Mouse (Mus musculus): ENCODE measurements around the gene Cpe. TPM values are rescaled to one million over a fixed set of nuclear protein-coding genes. Genes with fewer than 3 reads are reported as not detected.

Gene Cpe
- polyA plus RNA-seq, 1 experiment from 2014 or later: 3.9 TPM

- H3K4me1 ChIP-seq (replicated peaks): no peaks in the 10 kb centered on the region
- H3K27ac ChIP-seq (replicated peaks): no peak overlapping the region
- no peak overlapping the region for H3K4me2 ChIP-seq
- no peak overlapping the region for H3K9ac ChIP-seq
- H3K9me3 ChIP-seq (replicated peaks): no peaks in the 10 kb centered on the region
- ATAC-seq (ENCODE audit: insufficient read depth): no peak
- no peaks in the 10 kb centered on the region for H3K36me3 ChIP-seq (replicated peaks)
- H3K27me3 ChIP-seq: no peaks in the 10 kb centered on the region
- no peak overlapping the region for H3K4me3 ChIP-seq (replicated peaks)
- WGBS (ENCODE audit: insufficient replicate concordance): 59% methylated on average over 11 of the region's 11 CpGs
These were observed 81.5 kb downstream of the Cpe start for GRCm38 (mm10) chr8:64611210-64611974.

- Histone ChIP-seq H3K4me3 (replicated peaks) (no peak overlapping the region), H3K27ac (replicated peaks) (no peak overlapping the region), H3K27me3 (no peaks in the 10 kb centered on the region), H3K36me3 (replicated peaks) (no peaks in the 10 kb centered on the region), H3K4me2 (no peak overlapping the region), H3K4me1 (replicated peaks) (no peaks in the 10 kb centered on the region), H3K9ac (no peak overlapping the region), H3K9me3 (replicated peaks) (no peaks in the 10 kb centered on the region)
- WGBS (ENCODE audit: insufficient replicate concordance): 75% methylated on average over 16 of the region's 16 CpGs
- ATAC-seq (ENCODE audit: insufficient read depth): no peak
These were observed 83.9 kb downstream of the Cpe start for GRCm38 (mm10) chr8:64608931-64609330.

GRCm38 (mm10) chr8:64606015-64606414 lies 86.8 kb downstream of the Cpe start:
- no peak for ATAC-seq (ENCODE audit: insufficient read depth)
- no peaks in the 10 kb centered on the region for H3K4me1 ChIP-seq (replicated peaks)
- no peaks in the 10 kb centered on the region for H3K27me3 ChIP-seq
- no peak overlapping the region for H3K4me3 ChIP-seq (replicated peaks)
- H3K36me3 ChIP-seq (replicated peaks): no peaks in the 10 kb centered on the region
- H3K4me2 ChIP-seq: no peak overlapping the region
- 78% methylated on average over 5 of the region's 5 CpGs for WGBS (ENCODE audit: insufficient replicate concordance)
- H3K27ac ChIP-seq (replicated peaks): no peak overlapping the region
- no peaks in the 10 kb centered on the region for H3K9me3 ChIP-seq (replicated peaks)
- no peak overlapping the region for H3K9ac ChIP-seq

GRCm38 (mm10) chr8:64598206-64598605 lies 94.6 kb downstream of the Cpe start:
- Histone ChIP-seq H3K9me3 (replicated peaks) (no peaks in the 10 kb centered on the region), H3K4me2 (no peak overlapping the region), H3K27ac (replicated peaks) (no peak overlapping the region), H3K4me3 (replicated peaks) (no peak overlapping the region), H3K36me3 (replicated peaks) (no peaks in the 10 kb centered on the region), H3K4me1 (replicated peaks) (no peaks in the 10 kb centered on the region), H3K9ac (no peak overlapping the region), H3K27me3 (no peaks in the 10 kb centered on the region)
- ATAC-seq (ENCODE audit: insufficient read depth): no peak
- WGBS (ENCODE audit: insufficient replicate concordance): 57% methylated on average over 4 of the region's 4 CpGs

GRCm38 (mm10) chr8:64597042-64597970 lies 95.5 kb downstream of the Cpe start:
- no peak overlapping the region for H3K4me2 ChIP-seq
- H3K4me1 ChIP-seq (replicated peaks): no peaks in the 10 kb centered on the region
- H3K4me3 ChIP-seq (replicated peaks): no peak overlapping the region
- no peak overlapping the region for H3K9ac ChIP-seq
- 28% methylated on average over 21 of the region's 21 CpGs for WGBS (ENCODE audit: insufficient replicate concordance)
- no peak overlapping the region for H3K27ac ChIP-seq (replicated peaks)
- H3K9me3 ChIP-seq (replicated peaks): no peaks in the 10 kb centered on the region
- H3K27me3 ChIP-seq: no peaks in the 10 kb centered on the region
- no peaks in the 10 kb centered on the region for H3K36me3 ChIP-seq (replicated peaks)
- ATAC-seq (ENCODE audit: insufficient read depth): no peak

- ATAC-seq (ENCODE audit: insufficient read depth): no peak
- no peaks in the 10 kb centered on the region for H3K4me1 ChIP-seq (replicated peaks)
- H3K27me3 ChIP-seq: no peaks in the 10 kb centered on the region
- no peak overlapping the region for H3K4me2 ChIP-seq
- WGBS (ENCODE audit: insufficient replicate concordance): 58% methylated on average over 4 of the region's 4 CpGs
- no peak overlapping the region for H3K9ac ChIP-seq
- H3K4me3 ChIP-seq (replicated peaks): no peak overlapping the region
- no peaks in the 10 kb centered on the region for H3K36me3 ChIP-seq (replicated peaks)
- H3K9me3 ChIP-seq (replicated peaks): no peaks in the 10 kb centered on the region
- H3K27ac ChIP-seq (replicated peaks): no peak overlapping the region
These were observed 96.5 kb downstream of the Cpe start for GRCm38 (mm10) chr8:64596396-64596795.

- Histone ChIP-seq H3K36me3 (replicated peaks) (no peaks in the 10 kb centered on the region), H3K4me2 (no peak overlapping the region), H3K9me3 (replicated peaks) (no peaks in the 10 kb centered on the region), H3K9ac (no peak overlapping the region), H3K27ac (replicated peaks) (no peak overlapping the region), H3K4me3 (replicated peaks) (no peak overlapping the region), H3K4me1 (replicated peaks) (no peaks in the 10 kb centered on the region), H3K27me3 (no peaks in the 10 kb centered on the region)
- WGBS (ENCODE audit: insufficient replicate concordance): 75% methylated on average over 1 of the region's 1 CpGs
- ATAC-seq (ENCODE audit: insufficient read depth): no peak
These were observed 102.4 kb downstream of the Cpe start for GRCm38 (mm10) chr8:64590456-64590855.

- Histone ChIP-seq H3K4me2 (no peak overlapping the region), H3K9me3 (replicated peaks) (no peaks in the 10 kb centered on the region), H3K27ac (replicated peaks) (no peak overlapping the region), H3K36me3 (replicated peaks) (no peaks in the 10 kb centered on the region), H3K4me3 (replicated peaks) (no peak overlapping the region), H3K4me1 (replicated peaks) (no peaks in the 10 kb centered on the region), H3K27me3 (no peaks in the 10 kb centered on the region), H3K9ac (no peak overlapping the region)
- 47% methylated on average over 3 of the region's 3 CpGs for whole genome bisulfite sequencing (ENCODE audit: insufficient replicate concordance)
- no peak for ATAC-seq (ENCODE audit: insufficient read depth)
These were observed 110.0 kb downstream of the Cpe start for GRCm38 (mm10) chr8:64582887-64583286.

GRCm38 (mm10) chr8:64578221-64578620 lies 114.6 kb downstream of the Cpe start:
- H3K36me3 ChIP-seq (replicated peaks): no peaks in the 10 kb centered on the region
- ATAC-seq (ENCODE audit: insufficient read depth): no peak
- WGBS (ENCODE audit: insufficient replicate concordance): 48% methylated on average over 8 of the region's 8 CpGs
- no peaks in the 10 kb centered on the region for H3K4me1 ChIP-seq (replicated peaks)
- H3K27ac ChIP-seq (replicated peaks): no peak overlapping the region
- H3K27me3 ChIP-seq: no peaks in the 10 kb centered on the region
- H3K4me2 ChIP-seq: no peak overlapping the region
- no peak overlapping the region for H3K4me3 ChIP-seq (replicated peaks)
- H3K9me3 ChIP-seq (replicated peaks): no peaks in the 10 kb centered on the region
- no peak overlapping the region for H3K9ac ChIP-seq

GRCm38 (mm10) chr8:64575001-64575400 lies 117.9 kb downstream of the Cpe start:
- Histone ChIP-seq H3K27ac (replicated peaks) (no peak overlapping the region), H3K9ac (no peak overlapping the region), H3K27me3 (no peaks in the 10 kb centered on the region), H3K4me3 (replicated peaks) (no peak overlapping the region), H3K36me3 (replicated peaks) (no peaks in the 10 kb centered on the region), H3K4me1 (replicated peaks) (no peaks in the 10 kb centered on the region), H3K9me3 (replicated peaks) (no peaks in the 10 kb centered on the region), H3K4me2 (no peak overlapping the region)
- 67% methylated on average over 9 of the region's 9 CpGs for WGBS (ENCODE audit: insufficient replicate concordance)
- ATAC-seq (ENCODE audit: insufficient read depth): no peak

- no peaks in the 10 kb centered on the region for H3K36me3 ChIP-seq (replicated peaks)
- ATAC-seq (ENCODE audit: insufficient read depth): no peak
- H3K4me2 ChIP-seq: no peak overlapping the region
- H3K4me1 ChIP-seq (replicated peaks): no peaks in the 10 kb centered on the region
- no peaks in the 10 kb centered on the region for H3K27me3 ChIP-seq
- no peak overlapping the region for H3K27ac ChIP-seq (replicated peaks)
- WGBS (ENCODE audit: insufficient replicate concordance): 29% methylated on average over 5 of the region's 5 CpGs
- no peak overlapping the region for H3K9ac ChIP-seq
- H3K4me3 ChIP-seq (replicated peaks): no peak overlapping the region
- H3K9me3 ChIP-seq (replicated peaks): no peaks in the 10 kb centered on the region
These were observed 144.6 kb downstream of the Cpe start for GRCm38 (mm10) chr8:64548054-64548850.

Measured in liver, embryonic 15.5 days (tissue).